Comparison of ENCODE assay signal across 20 mouse cellular contexts in genomic region chr8:56343940-56344339, GRCm38 (mm10). TPM values are rescaled to one million over a fixed set of nuclear protein-coding genes. Genes with fewer than 3 reads are reported as not detected.
DNase-seq lines count a peak whose midpoint lies in the region; ATAC-seq and TF ChIP-seq lines count a peak whose summit lies in the region.
"Had no signal": no experiment of that assay in that cellular context is flagged by ENCODE, and none has a peak within 500 bp of the region (broad histone marks: within the 10 kb centered on the region; RNA-seq: fewer than 3 reads in every experiment).

No protein-coding gene starts in this region.

- no peaks in the 10 kb centered on the region for H3K27me3 ChIP-seq in embryonic facial prominence, embryonic 14.5 days (replicated peaks; ENCODE audit: control insufficient read depth, insufficient read depth, low read length)
- H3K27me3 ChIP-seq in embryonic facial prominence, embryonic 10.5 days (replicated peaks; ENCODE audit: low read depth, poor library complexity, severe bottlenecking), result no peaks in the 10 kb centered on the region
- H3K27me3 ChIP-seq in kidney, postnatal 0 days (ENCODE audit: insufficient read depth, low read length), result no peaks in the 10 kb centered on the region
- H3K27me3 ChIP-seq in kidney, adult 2 months (replicated peaks; ENCODE audit: control insufficient read depth, insufficient read depth, low read length), result no peaks in the 10 kb centered on the region
- H3K27me3 ChIP-seq: CH12.LX; forebrain, embryonic 13.5 days; heart, embryonic 13.5 days; hindbrain, embryonic 13.5 days; midbrain, embryonic 12.5 days had no signal

- H3K4me2 ChIP-seq in embryonic facial prominence, embryonic 14.5 days (ENCODE audit: low read depth, low read length), result no peak overlapping the region
- H3K4me2 ChIP-seq in kidney, postnatal 0 days (ENCODE audit: low read length), result no peak overlapping the region
- H3K4me2 ChIP-seq: forebrain, embryonic 13.5 days; heart, embryonic 13.5 days; hindbrain, embryonic 13.5 days; midbrain, embryonic 12.5 days had no signal

- no peak; the same call in 1 of the 2 replicates for ATAC-seq in embryonic facial prominence, embryonic 14.5 days (ENCODE audit: low read depth)
- no peak for ATAC-seq in kidney, postnatal 0 days (replicated peaks; ENCODE audit: low FRiP score, low read depth)

- H3K9me3 ChIP-seq in embryonic facial prominence, embryonic 14.5 days (ENCODE audit: control insufficient read depth, low read length), result no peaks in the 10 kb centered on the region
- H3K9me3 ChIP-seq in embryonic facial prominence, embryonic 10.5 days, result no peaks in the 10 kb centered on the region
- no peaks in the 10 kb centered on the region for H3K9me3 ChIP-seq in kidney, postnatal 0 days (replicated peaks; ENCODE audit: low read length)
- H3K9me3 ChIP-seq: forebrain, embryonic 13.5 days; G1E; heart, embryonic 13.5 days; hindbrain, embryonic 13.5 days; midbrain, embryonic 12.5 days had no signal

- no peak overlapping the region for H3K27ac ChIP-seq in embryonic facial prominence, embryonic 14.5 days (replicated peaks; ENCODE audit: low read depth, low read length)
- no peak overlapping the region for H3K27ac ChIP-seq in embryonic facial prominence, embryonic 10.5 days (replicated peaks)
- H3K27ac ChIP-seq in kidney, postnatal 0 days, result no peak overlapping the region
- no peak overlapping the region for H3K27ac ChIP-seq in kidney, adult 2 months (ENCODE audit: insufficient read depth, low read depth, low read length)
- H3K27ac ChIP-seq: forebrain, embryonic 13.5 days; hindbrain, embryonic 13.5 days; midbrain, embryonic 12.5 days; stomach, postnatal 0 days had no signal

- peaks cover 16% of the 10 kb centered on the region; the same call in 1 of the 2 replicates for H3K4me1 ChIP-seq in embryonic facial prominence, embryonic 14.5 days (ENCODE audit: control insufficient read depth, insufficient read depth, low read length)
- no peaks in the 10 kb centered on the region for H3K4me1 ChIP-seq in embryonic facial prominence, embryonic 10.5 days
- H3K4me1 ChIP-seq in kidney, postnatal 0 days (replicated peaks; ENCODE audit: insufficient read depth, low read length), result no peaks in the 10 kb centered on the region
- no peaks in the 10 kb centered on the region for H3K4me1 ChIP-seq in kidney, adult 2 months (ENCODE audit: control insufficient read depth, insufficient read depth, low read length)
- H3K4me1 ChIP-seq: forebrain, embryonic 13.5 days; hindbrain, embryonic 13.5 days; midbrain, embryonic 12.5 days had no signal

- DNase-seq in embryonic facial prominence, embryonic 14.5 days (ENCODE audit: low spot score), result peak; percentile 71
- DNase-seq in embryonic facial prominence, embryonic 10.5 days (ENCODE audit: low spot score), result no peak
- DNase-seq in kidney, postnatal 0 days (ENCODE audit: low spot score), result peak; percentile 77
- DNase-seq in kidney, adult 2 months, result no peak
- DNase-seq in urinary bladder, postnatal 14 days (ENCODE audit: low spot score), result peak; percentile 41
- no peak for DNase-seq in urinary bladder, postnatal 10 days (ENCODE audit: low spot score)
- DNase-seq in frontal cortex, adult 2 months (ENCODE audit: extremely low spot score in 1 of 2, low spot score in 1 of 2), result no peak
- DNase-seq: adrenal gland, postnatal 25 days; B cell, adult 2 months; cerebellum, adult 9-11 months; gastrocnemius, postnatal 10 days; kidney, adult 18-20 months; left cerebral cortex, postnatal 4 days had no signal

- WGBS in embryonic facial prominence, embryonic 14.5 days, result 34% methylated on average over 2 of the region's 2 CpGs
- 80% methylated on average over 2 of the region's 2 CpGs for WGBS in embryonic facial prominence, embryonic 10.5 days
- WGBS in kidney, postnatal 0 days, result 18% methylated on average over 2 of the region's 2 CpGs
- WGBS in kidney, adult 2 months, result 38% methylated on average over 2 of the region's 2 CpGs

- H3K36me3 ChIP-seq in embryonic facial prominence, embryonic 14.5 days (ENCODE audit: control insufficient read depth, insufficient read depth, low read length), result no peaks in the 10 kb centered on the region
- H3K36me3 ChIP-seq in embryonic facial prominence, embryonic 10.5 days (replicated peaks), result no peaks in the 10 kb centered on the region
- no peaks in the 10 kb centered on the region for H3K36me3 ChIP-seq in kidney, postnatal 0 days (ENCODE audit: insufficient read depth, low read length)
- no peaks in the 10 kb centered on the region for H3K36me3 ChIP-seq in kidney, adult 2 months (ENCODE audit: control insufficient read depth, insufficient read depth, low read length)
- H3K36me3 ChIP-seq: G1E; heart, embryonic 13.5 days; hindbrain, embryonic 13.5 days; midbrain, embryonic 12.5 days had no signal

- TF ChIP-seq POLR2A in kidney, adult 2 months (IDR thresholded peaks at IDR 0.05; ENCODE audit: low read depth, low read length), result no peak

- no peak overlapping the region for H3K9ac ChIP-seq in embryonic facial prominence, embryonic 14.5 days (ENCODE audit: low read depth, low read length)
- H3K9ac ChIP-seq in kidney, postnatal 0 days (ENCODE audit: low read depth, low read length), result no peak overlapping the region
- H3K9ac ChIP-seq: forebrain, embryonic 13.5 days; heart, embryonic 13.5 days; hindbrain, embryonic 13.5 days; midbrain, embryonic 12.5 days had no signal

- no peak overlapping the region for H3K4me3 ChIP-seq in embryonic facial prominence, embryonic 14.5 days (ENCODE audit: low read depth, low read length)
- H3K4me3 ChIP-seq in embryonic facial prominence, embryonic 10.5 days, result no peak overlapping the region
- H3K4me3 ChIP-seq in kidney, postnatal 0 days (replicated peaks; ENCODE audit: low read depth, low read length), result no peak overlapping the region
- H3K4me3 ChIP-seq in kidney, adult 2 months (ENCODE audit: insufficient read depth, low read depth, low read length), result no peak overlapping the region
- H3K4me3 ChIP-seq: forebrain, embryonic 13.5 days; heart, embryonic 13.5 days; hindbrain, embryonic 13.5 days; midbrain, embryonic 12.5 days had no signal

- no peak for TF ChIP-seq CTCF in kidney, postnatal 0 days (IDR thresholded peaks at IDR 0.05; ENCODE audit: low read depth)
- no peak for TF ChIP-seq CTCF in kidney, adult 2 months (conservative IDR thresholded peaks at IDR 0.05; ENCODE audit: insufficient read depth, insufficient read length, low read depth, low read length)

RNA-seq across cellular contexts. Expression of gene Hpgd, which starts 49.6 kb away (rescaled TPM):
- 32.8 and 36.8 TPM in 2 replicates for polyA plus RNA-seq in embryonic facial prominence, embryonic 14.5 days (2014; fragmentation: Nextera tagmentation; extraction: Ambion mirVana)
- 10.3 and 21.4 TPM in 2 replicates for polyA plus RNA-seq in embryonic facial prominence, embryonic 10.5 days (2016; fragmentation: Nextera tagmentation; extraction: Ambion mirVana)
- polyA plus RNA-seq in kidney, postnatal 0 days (2015; fragmentation: Nextera tagmentation; extraction: Ambion mirVana), result 27.7 and 29.9 TPM in 2 replicates
- 18.4 and 18.8 TPM in 2 replicates for polyA plus RNA-seq in kidney, adult 2 months (2012; rRNA removed)
- 10.0 and 15.0 TPM in 2 replicates for polyA plus RNA-seq in frontal cortex, adult 2 months (2012; rRNA removed)
- polyA plus RNA-seq: G1E had no signal

Comparison
In these comparisons a context has a peak if more than half of its experiments do, and no peak if none do; other contexts are left out.
1. DNase-seq: peak in embryonic facial prominence, embryonic 14.5 days (single experiment), kidney, postnatal 0 days (single experiment) and urinary bladder, postnatal 14 days (single experiment); none in embryonic facial prominence, embryonic 10.5 days (single experiment), kidney, adult 2 months (single experiment), urinary bladder, postnatal 10 days (single experiment) and frontal cortex, adult 2 months (0 of 2).